Mouse (Mus musculus) testis, adult 2 months (tissue): ENCODE measurements at regions not wholly inside any gene's neighbourhood (a gene's known extent, or its start where the extent isn't known, plus 50 kb on each side); places are given as distances from the start of the nearest gene placed in this dataset.

ENCODE experiments used
- CTCF ChIP-seq: fragments of 200-500 bp; IDR thresholded peaks from 2 replicates; pipeline ENCODE4 v1.5.1; 2012; ENCODE audit warnings: low read depth, mild to moderate bottlenecking, inconsistent platforms, low read length, moderate library complexity; ENCODE audit not compliant: control insufficient read depth, insufficient read depth, insufficient replicate concordance
- POLR2A ChIP-seq: fragments of 200-500 bp; IDR thresholded peaks from 2 replicates; pipeline ENCODE4 v1.6.1; 2012; ENCODE audit warnings: low read depth, mild to moderate bottlenecking, inconsistent platforms, low read length, moderate library complexity; ENCODE audit not compliant: control insufficient read depth

- TF ChIP-seq CTCF (no peak), POLR2A (no peak)
These were observed 258.3 kb downstream of the Cd83 start for GRCm38 (mm10) chr13:44042730-44043493.
